Mouse (Mus musculus) hindbrain, embryonic 14.5 days (tissue): Measurements from ENCODE around the gene Hist1h2bm. TPM values are rescaled to one million over a fixed set of nuclear protein-coding genes. Genes with fewer than 3 reads are reported as not detected.
A peak's percentile ranks its signal among the peaks of the same experiment; 100 is the strongest.
"Not testable (repeated sequence)": the region's sequence is repeated elsewhere in the genome, so short reads cannot be mapped to it uniquely, and the experiment has no call there.

ENCODE experiments used
- ATAC-seq: fragments of 200-750 bp; cut with Nextera tagmentation; 2 replicates; pipeline ENCODE4 v1.8.0; 2017; ENCODE audit warnings: moderate number of reproducible peaks, mild to moderate bottlenecking, moderate TSS enrichment, moderate library complexity; ENCODE audit not compliant: low FRiP score
- DNase-seq: peaks from one replicate; pipeline ENCODE4 v3.0.0-alpha.2; 2015; ENCODE audit warnings: low spot score
- H3K27ac ChIP-seq: fragments of 300-500 bp; sonication (generic); 2 replicates; pipeline ENCODE4 v1.5.1; 2014; ENCODE audit warnings: mild to moderate bottlenecking, moderate library complexity
- H3K27me3 ChIP-seq: fragments of 300-500 bp; sonication (generic); 2 replicates; pipeline ENCODE4 v1.6.1; 2014; ENCODE audit warnings: mild to moderate bottlenecking, low read length, mixed read lengths; ENCODE audit not compliant: control insufficient read depth, insufficient read depth
- H3K36me3 ChIP-seq: fragments of 300-500 bp; sonication (generic); replicated peaks from 2 replicates; pipeline ENCODE4 v1.6.1; 2014; ENCODE audit not compliant: control insufficient read depth, insufficient read depth
- H3K4me1 ChIP-seq: fragments of 300-500 bp; sonication (generic); replicated peaks from 2 replicates; pipeline ENCODE4 v1.6.1; 2014; ENCODE audit warnings: antibody characterized with exemption, low read length, mixed read lengths; ENCODE audit not compliant: control insufficient read depth, insufficient read depth
- H3K4me2 ChIP-seq: fragments of 300-500 bp; sonication (generic); replicated peaks from 2 replicates; pipeline ENCODE4 v1.6.1; 2014; ENCODE audit warnings: mild to moderate bottlenecking, moderate library complexity
- H3K4me3 ChIP-seq: fragments of 300-500 bp; sonication (generic); replicated peaks from 2 replicates; pipeline ENCODE4 v1.5.1; 2014; ENCODE audit warnings: mild to moderate bottlenecking, low read length
- H3K9ac ChIP-seq: fragments of 300-500 bp; sonication (generic); 2 replicates; pipeline ENCODE4 v1.6.1; 2014
- H3K9me3 ChIP-seq: fragments of 300-500 bp; sonication (generic); 2 replicates; pipeline ENCODE4 v1.6.1; 2016; ENCODE audit warnings: low read length; ENCODE audit not compliant: control insufficient read depth
- WGBS: fragments of 180-500 bp; shearing (Covaris S2); extraction: QIAGEN DNeasy Blood & Tissue Kit; methylation state at CpG from one replicate; pipeline ENCODE4 v1.1.7; 2014; 5-methylcytosine and 5-hydroxymethylcytosine counted together
- polyA plus RNA-seq: library from polyadenylated mRNA; unstranded; fragments of >200 nt; fragmentation: Nextera tagmentation; extraction: Ambion mirVana; gene quantifications from 2 replicates; pipeline ENCODE4 v1.2.1, GENCODE M21; 2014

Hist1h2bm gene
- polyA plus RNA-seq, 1 experiment from 2014 or later, result 1.4 TPM

GRCm38 (mm10) chr13:21715131-21715863, 6.5 kb upstream of the Hist1h2bm start:
- under 1% methylated on average over 19 of the region's 22 CpGs for WGBS
- no peaks in the 10 kb centered on the region for H3K9me3 ChIP-seq
- H3K36me3 ChIP-seq, result no peaks in the 10 kb centered on the region
- no peaks in the 10 kb centered on the region for H3K27me3 ChIP-seq
- peak overlapping the region; percentile 68 for H3K27ac ChIP-seq
- no peak for DNase-seq
- peak overlapping the region; percentile 32 for H3K4me3 ChIP-seq
- H3K9ac ChIP-seq, result peak overlapping the region; percentile 50
- peak overlapping the region; percentile 84 for H3K4me2 ChIP-seq
- ATAC-seq, result no peak
- H3K4me1 ChIP-seq, result peaks cover 25% of the 10 kb centered on the region

GRCm38 (mm10) chr13:21715864-21716539, 5.8 kb upstream of the Hist1h2bm start, which contains the start of the genes Hist1h2bl and Hist1h2ai:
Gene Hist1h2bl, minus strand, starts transcription at chr13:21716143.
Gene Hist1h2ai, plus strand, starts transcription at chr13:21716422.
- peak; percentile 95 for ATAC-seq
- under 1% methylated on average over 28 of the region's 50 CpGs for WGBS
- not testable (repeated sequence) for H3K36me3 ChIP-seq, H3K9me3 ChIP-seq, H3K27me3 ChIP-seq
- Histone ChIP-seq H3K9ac (peak within 1 kb of the TSS; percentile 62), H3K27ac (peak within 1 kb of the TSS; percentile 87), H3K4me1 (peaks cover 25% of the 10 kb centered on the region), H3K4me3 (peak within 1 kb of the TSS; percentile 32), H3K4me2 (peak within 1 kb of the TSS; percentile 84)
- peak; percentile 97 for DNase-seq

- not testable (repeated sequence) for H3K36me3 ChIP-seq, H3K27me3 ChIP-seq, H3K9me3 ChIP-seq, ATAC-seq
- peaks cover 25% of the 10 kb centered on the region for H3K4me1 ChIP-seq
- H3K27ac ChIP-seq, result peak overlapping the region; percentile 87
- peak overlapping the region; percentile 62 for H3K9ac ChIP-seq
- peak overlapping the region; percentile 32 for H3K4me3 ChIP-seq
- H3K4me2 ChIP-seq, result peak overlapping the region; percentile 84
- 0% methylated on average over 9 of the region's 38 CpGs for WGBS
- DNase-seq, result peak; percentile 57
Observed at GRCm38 (mm10) chr13:21716540-21717391, 5.1 kb upstream of the Hist1h2bm start.

- WGBS, result under 1% methylated on average over 24 of the region's 56 CpGs
Observed at GRCm38 (mm10) chr13:21717397-21718357, 4.2 kb upstream of the Hist1h2bm start, which contains the start of gene Hist1h3h. Gene Hist1h3h, plus strand, starts transcription at chr13:21717659.

GRCm38 (mm10) chr13:21718381-21719080, 3.3 kb upstream of the Hist1h2bm start:
- H3K9ac ChIP-seq, result peak overlapping the region; percentile 51
- no peak for DNase-seq

More at GRCm38 (mm10) chr13:21717397-21718357, 4.2 kb upstream of the Hist1h2bm start, which contains the start of gene Hist1h3h:
- H3K27me3 ChIP-seq, H3K36me3 ChIP-seq, H3K9me3 ChIP-seq: not testable (repeated sequence)
- H3K4me1 ChIP-seq, result peaks cover 29% of the 10 kb centered on the region
- peak within 1 kb of the TSS; percentile 87 for H3K27ac ChIP-seq
- peak within 1 kb of the TSS; percentile 62 for H3K9ac ChIP-seq
- peak within 1 kb of the TSS; percentile 32 for H3K4me3 ChIP-seq
- DNase-seq (peak; percentile 92), ATAC-seq (peak; percentile 52)
- H3K4me2 ChIP-seq, result peak within 1 kb of the TSS; percentile 84

GRCm38 (mm10) chr13:21721107-21721756, 612 bp upstream of the Hist1h2bm start:
- not testable (repeated sequence) for ATAC-seq

More at GRCm38 (mm10) chr13:21718381-21719080, 3.3 kb upstream of the Hist1h2bm start:
- Histone ChIP-seq H3K9me3 (no peaks in the 10 kb centered on the region), H3K36me3 (no peaks in the 10 kb centered on the region), H3K4me1 (peaks cover 30% of the 10 kb centered on the region), H3K27me3 (no peaks in the 10 kb centered on the region), H3K4me2 (peak overlapping the region; percentile 84), H3K27ac (no peak overlapping the region), H3K4me3 (peak overlapping the region; percentile 32)
- 61% methylated on average over 4 of the region's 4 CpGs for WGBS
- no peak for ATAC-seq

GRCm38 (mm10) chr13:21722373-21722925, 605 bp downstream of the Hist1h2bm start:
- H3K4me2 ChIP-seq, result peak overlapping the region; percentile 69
- H3K9me3 ChIP-seq, result no peaks in the 10 kb centered on the region
- H3K4me3 ChIP-seq, result peak overlapping the region; percentile 34
- ATAC-seq (peak; percentile 14; the same call in 1 of the 2 replicates), DNase-seq (peak; percentile 50)
- H3K27me3 ChIP-seq, result no peaks in the 10 kb centered on the region
- no peaks in the 10 kb centered on the region for H3K36me3 ChIP-seq
- peak overlapping the region; percentile 53 for H3K9ac ChIP-seq
- 2% methylated on average over 11 of the region's 11 CpGs for WGBS
- H3K4me1 ChIP-seq, result peaks cover 17% of the 10 kb centered on the region
- peak overlapping the region; percentile 85 for H3K27ac ChIP-seq

More at GRCm38 (mm10) chr13:21721107-21721756, 612 bp upstream of the Hist1h2bm start:
- H3K27ac ChIP-seq, result peak overlapping the region; percentile 65
- DNase-seq, H3K9me3 ChIP-seq, H3K36me3 ChIP-seq, H3K27me3 ChIP-seq: not testable (repeated sequence)
- peak overlapping the region; percentile 34; the same call in 1 of the 2 replicates for H3K9ac ChIP-seq
- H3K4me1 ChIP-seq, result peaks cover 22% of the 10 kb centered on the region
- peak overlapping the region; percentile 69 for H3K4me2 ChIP-seq
- WGBS, result 2% methylated on average over 18 of the region's 44 CpGs
- peak overlapping the region; percentile 34 for H3K4me3 ChIP-seq
